Mouse (Mus musculus): Measurements from ENCODE around the gene Fam57a. TPM values are rescaled to one million over a fixed set of nuclear protein-coding genes. Genes with fewer than 3 reads are reported as not detected.
A peak's percentile ranks its signal among the peaks of the same experiment; 100 is the strongest.

Fam57a gene
- polyA plus RNA-seq, 1 experiment from 2014 or later: 24.0 TPM

DNA sequence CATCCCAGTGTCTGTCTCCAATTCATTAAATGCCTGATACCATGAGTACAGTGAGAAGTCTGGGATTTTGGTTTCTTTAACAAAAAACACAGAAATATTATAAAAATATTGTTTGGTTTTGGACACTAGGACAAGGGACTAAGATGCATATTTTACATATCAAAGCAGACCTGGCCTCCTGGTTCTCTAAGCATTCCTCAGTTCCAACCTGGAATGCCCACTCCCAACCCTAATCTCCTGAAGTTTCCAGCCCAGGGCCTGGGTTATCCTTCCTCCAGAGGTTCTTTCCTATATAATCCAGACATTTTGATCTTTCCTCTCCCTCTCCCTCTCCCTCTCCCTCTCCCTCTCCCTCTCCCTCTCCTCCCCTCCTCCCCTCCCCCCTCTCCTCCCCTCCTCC is 45.6 kb downstream of the Fam57a start:
- Histone ChIP-seq H3K36me3 (ENCODE audit: control insufficient read depth, insufficient read depth) (peaks cover 8% of the 10 kb centered on the region; the same call in 1 of the 2 replicates), H3K9ac (ENCODE audit: low read length) (no peak overlapping the region)
- no peak for ATAC-seq (replicated peaks; ENCODE audit: extremely low read depth, insufficient read depth, low FRiP score)

DNA sequence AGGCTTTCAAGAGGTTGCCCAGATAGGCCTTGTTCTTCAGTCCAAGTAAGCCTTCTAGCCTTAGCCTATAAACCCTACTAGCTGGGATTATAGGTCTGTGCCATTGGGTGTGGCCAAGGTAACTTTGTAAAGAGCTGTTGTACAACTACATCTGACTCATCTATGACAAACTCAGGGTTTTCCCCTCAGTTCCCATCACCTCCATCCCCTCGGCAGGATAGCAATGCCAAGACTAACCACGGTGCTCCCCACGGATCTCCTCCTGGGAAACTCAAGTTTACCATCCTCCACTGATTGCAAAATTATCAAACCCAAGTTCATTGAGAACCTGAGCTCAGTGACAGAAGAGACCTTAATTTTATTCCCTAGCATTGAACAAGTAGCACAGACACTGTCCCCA is 56.7 kb downstream of the Fam57a start:
- no peak overlapping the region for H3K9ac ChIP-seq (ENCODE audit: low read length)
- no peak for ATAC-seq (replicated peaks; ENCODE audit: extremely low read depth, insufficient read depth, low FRiP score)
- H3K9me3 ChIP-seq (replicated peaks; ENCODE audit: control insufficient read depth, low read length): no peaks in the 10 kb centered on the region
- 90% methylated on average over 3 of the region's 3 CpGs for WGBS
- H3K36me3 ChIP-seq (ENCODE audit: control insufficient read depth, insufficient read depth): peaks cover 29% of the 10 kb centered on the region
- H3K4me1 ChIP-seq (ENCODE audit: control insufficient read depth, insufficient read depth, low read length): no peaks in the 10 kb centered on the region
- H3K4me3 ChIP-seq (ENCODE audit: low read length): no peak overlapping the region
- no peaks in the 10 kb centered on the region for H3K27me3 ChIP-seq (ENCODE audit: control insufficient read depth, insufficient read depth, low read length)
- H3K4me2 ChIP-seq (ENCODE audit: low read depth, low read length): no peak overlapping the region
- no peak overlapping the region for H3K27ac ChIP-seq (ENCODE audit: low read length)

More for the DNA sequence above, 45.6 kb downstream of the Fam57a start:
- no peaks in the 10 kb centered on the region for H3K27me3 ChIP-seq (ENCODE audit: control insufficient read depth, insufficient read depth, low read length)
- no peak overlapping the region for H3K27ac ChIP-seq (ENCODE audit: low read length)
- no peaks in the 10 kb centered on the region for H3K4me1 ChIP-seq (ENCODE audit: control insufficient read depth, insufficient read depth, low read length)
- no peak overlapping the region for H3K4me3 ChIP-seq (ENCODE audit: low read length)
- no peaks in the 10 kb centered on the region for H3K9me3 ChIP-seq (replicated peaks; ENCODE audit: control insufficient read depth, low read length)
- no peak overlapping the region for H3K4me2 ChIP-seq (ENCODE audit: low read depth, low read length)

DNA sequence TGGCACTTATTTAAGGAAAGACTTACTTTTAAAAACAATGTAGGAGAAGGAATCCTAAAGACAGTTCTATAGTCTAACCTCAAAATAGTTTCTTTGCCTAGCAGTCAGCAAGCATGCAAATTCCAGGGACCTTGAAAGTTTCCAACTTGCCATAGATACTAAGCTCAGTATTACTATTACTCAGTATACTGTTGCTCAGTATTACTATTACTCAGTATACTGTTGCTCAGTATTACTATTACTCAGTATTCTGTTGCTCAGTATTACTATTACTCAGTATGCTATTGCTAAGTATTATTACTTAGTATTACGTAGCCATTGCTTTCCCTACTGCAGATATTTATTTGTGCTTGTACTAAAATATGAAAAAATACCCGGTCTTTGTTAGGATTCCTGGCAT is 60.3 kb downstream of the Fam57a start:
- Histone ChIP-seq H3K9ac (ENCODE audit: low read length) (no peak overlapping the region), H3K27me3 (ENCODE audit: control insufficient read depth, insufficient read depth, low read length) (no peaks in the 10 kb centered on the region), H3K4me1 (ENCODE audit: control insufficient read depth, insufficient read depth, low read length) (peaks cover 11% of the 10 kb centered on the region), H3K4me3 (ENCODE audit: low read length) (no peak overlapping the region), H3K4me2 (ENCODE audit: low read depth, low read length) (no peak overlapping the region), H3K9me3 (replicated peaks; ENCODE audit: control insufficient read depth, low read length) (no peaks in the 10 kb centered on the region), H3K36me3 (ENCODE audit: control insufficient read depth, insufficient read depth) (peaks cover 8% of the 10 kb centered on the region), H3K27ac (ENCODE audit: low read length) (no peak overlapping the region)
- no peak for ATAC-seq (replicated peaks; ENCODE audit: extremely low read depth, insufficient read depth, low FRiP score)
- WGBS: 96% methylated on average over 2 of the region's 2 CpGs

DNA sequence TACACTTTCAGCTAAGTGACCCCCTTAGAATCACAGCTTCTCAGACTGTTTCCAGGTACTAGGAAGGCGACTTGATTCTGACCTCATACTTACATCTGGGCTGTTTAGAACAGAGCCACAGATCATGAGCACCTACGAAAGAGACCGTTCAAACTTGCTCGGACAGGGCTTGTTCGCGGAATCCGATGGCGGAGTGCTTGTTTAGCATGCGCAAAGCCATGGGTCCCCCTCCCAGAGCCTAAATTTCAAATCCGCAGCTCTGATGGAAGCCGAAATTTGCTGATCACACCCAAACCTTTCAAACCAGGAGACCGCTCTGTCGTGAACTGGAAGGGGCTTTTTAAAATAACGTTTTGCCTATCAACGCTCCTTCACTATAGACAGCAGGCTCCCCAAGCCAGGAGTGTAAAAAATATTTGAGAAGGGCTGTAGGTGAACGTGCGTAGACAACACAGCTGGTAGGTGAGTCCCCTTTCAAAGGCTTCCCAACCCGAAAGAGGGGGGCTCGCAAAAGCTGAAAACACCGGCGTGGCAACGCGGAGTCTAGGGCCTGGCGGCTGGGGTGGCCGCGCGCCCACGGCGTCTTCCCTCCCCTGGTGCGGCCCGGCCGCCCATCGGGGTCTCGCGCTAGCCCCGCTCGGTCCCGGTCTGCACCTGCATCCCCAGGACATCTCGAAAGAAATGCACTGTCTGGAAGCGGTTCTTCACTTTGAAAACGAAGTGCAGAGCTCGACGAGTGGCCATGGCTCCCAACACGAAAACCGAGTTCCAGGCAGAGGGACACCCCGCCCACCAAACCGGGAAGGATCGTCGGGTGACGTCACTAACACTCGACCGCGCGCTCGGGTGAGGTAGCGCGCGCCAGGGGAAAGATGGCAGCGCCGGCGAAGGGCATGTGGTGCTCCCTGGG is 63.7 kb downstream of the Fam57a start, which contains the start of the genes Mrm3 and Glod4:
Gene Mrm3 (plus strand): TSS at position 815 of the 910 bp plus-strand sequence.
Gene Glod4 (minus strand): TSS at position 825 of the 910 bp plus-strand sequence.
- Histone ChIP-seq H3K4me1 (ENCODE audit: control insufficient read depth, insufficient read depth, low read length) (peaks cover 14% of the 10 kb centered on the region), H3K27ac (ENCODE audit: low read length) (peak within 1 kb of the TSS; percentile 77), H3K9ac (ENCODE audit: low read length) (peak within 1 kb of the TSS; percentile 88), H3K27me3 (ENCODE audit: control insufficient read depth, insufficient read depth, low read length) (no peaks in the 10 kb centered on the region), H3K4me2 (ENCODE audit: low read depth, low read length) (peak within 1 kb of the TSS; percentile 85), H3K36me3 (ENCODE audit: control insufficient read depth, insufficient read depth) (peaks cover 7% of the 10 kb centered on the region; the same call in 1 of the 2 replicates), H3K4me3 (ENCODE audit: low read length) (peak within 1 kb of the TSS; percentile 88), H3K9me3 (replicated peaks; ENCODE audit: control insufficient read depth, low read length) (no peaks in the 10 kb centered on the region)
- WGBS: under 1% methylated on average over 61 of the region's 61 CpGs
- peak; percentile 83 for ATAC-seq (replicated peaks; ENCODE audit: extremely low read depth, insufficient read depth, low FRiP score)

DNA sequence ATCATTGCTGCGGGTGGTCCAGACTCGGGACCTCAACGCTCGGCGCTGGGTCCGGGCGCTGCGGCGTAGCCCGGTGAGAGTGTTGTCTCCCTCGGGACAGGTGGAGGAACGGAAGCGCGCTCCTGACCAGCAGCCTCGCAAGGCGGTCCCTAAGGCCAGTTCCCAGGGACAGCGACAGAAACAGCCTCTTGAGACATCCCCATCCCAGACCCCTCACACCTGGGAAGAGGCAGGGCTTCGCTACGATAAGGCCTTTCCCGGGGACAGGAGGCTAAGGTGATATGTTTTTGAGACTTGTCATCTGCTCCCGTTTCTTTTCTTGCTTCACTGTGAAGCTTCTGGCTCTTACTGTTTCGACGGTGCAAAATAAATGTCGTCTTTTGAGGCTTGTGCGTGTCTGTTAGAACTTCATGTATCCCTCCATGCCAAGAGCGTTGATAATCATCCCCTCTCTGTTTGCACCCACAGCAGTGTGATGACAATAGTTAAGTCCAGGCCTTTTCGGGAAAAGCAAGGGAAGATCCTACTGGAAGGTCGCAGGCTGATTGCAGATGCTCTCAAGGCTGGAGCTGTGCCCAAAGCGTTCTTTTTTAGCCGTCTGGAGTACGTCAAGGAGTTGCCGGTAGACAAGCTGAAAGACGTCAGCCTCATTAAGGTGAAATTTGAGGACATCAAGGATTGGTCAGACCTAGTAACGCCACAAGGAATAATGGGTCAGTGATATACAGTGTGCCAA is 64.5 kb downstream of the Fam57a start:
- 1% methylated on average over 34 of the region's 34 CpGs for WGBS

DNA sequence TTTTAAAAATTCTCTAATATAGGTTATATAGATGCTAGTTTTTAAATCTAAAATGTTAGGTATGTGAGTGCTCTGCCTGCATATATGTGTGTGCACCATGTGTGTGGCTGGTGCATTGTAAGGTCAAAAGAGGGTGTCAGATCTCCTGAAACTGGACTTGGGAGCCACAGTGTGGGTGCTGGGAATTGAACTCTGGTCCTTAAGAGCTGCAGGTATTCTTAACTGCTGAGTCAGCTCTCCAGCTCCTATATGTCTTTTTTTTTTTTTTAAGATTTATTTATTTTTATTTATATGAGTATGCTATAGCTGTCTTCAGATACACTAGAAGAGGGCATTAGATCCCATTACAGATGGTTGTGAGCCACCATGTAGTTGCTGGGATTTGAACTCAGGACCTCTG is 67.0 kb downstream of the Fam57a start:
- no peak for ATAC-seq (replicated peaks; ENCODE audit: extremely low read depth, insufficient read depth, low FRiP score)
- peaks cover 19% of the 10 kb centered on the region for H3K36me3 ChIP-seq (ENCODE audit: control insufficient read depth, insufficient read depth)
- no peaks in the 10 kb centered on the region for H3K27me3 ChIP-seq (ENCODE audit: control insufficient read depth, insufficient read depth, low read length)
- H3K4me1 ChIP-seq (ENCODE audit: control insufficient read depth, insufficient read depth, low read length): peaks cover 14% of the 10 kb centered on the region
- no peak overlapping the region for H3K9ac ChIP-seq (ENCODE audit: low read length)
- no peaks in the 10 kb centered on the region for H3K9me3 ChIP-seq (replicated peaks; ENCODE audit: control insufficient read depth, low read length)
- no peak overlapping the region for H3K4me2 ChIP-seq (ENCODE audit: low read depth, low read length)
- H3K4me3 ChIP-seq (ENCODE audit: low read length): no peak overlapping the region
- no peak overlapping the region for H3K27ac ChIP-seq (ENCODE audit: low read length)

More for the DNA sequence above, 64.5 kb downstream of the Fam57a start:
- Histone ChIP-seq H3K4me3 (ENCODE audit: low read length) (peak overlapping the region; percentile 88), H3K9me3 (replicated peaks; ENCODE audit: control insufficient read depth, low read length) (no peaks in the 10 kb centered on the region), H3K4me2 (ENCODE audit: low read depth, low read length) (peak overlapping the region; percentile 85), H3K9ac (ENCODE audit: low read length) (peak overlapping the region; percentile 88), H3K27me3 (ENCODE audit: control insufficient read depth, insufficient read depth, low read length) (no peaks in the 10 kb centered on the region), H3K27ac (ENCODE audit: low read length) (peak overlapping the region; percentile 66), H3K4me1 (ENCODE audit: control insufficient read depth, insufficient read depth, low read length) (peaks cover 14% of the 10 kb centered on the region), H3K36me3 (ENCODE audit: control insufficient read depth, insufficient read depth) (peaks cover 13% of the 10 kb centered on the region)
- peak; percentile 42; the same call in 1 of the 2 replicates for ATAC-seq (replicated peaks; ENCODE audit: extremely low read depth, insufficient read depth, low FRiP score)

DNA sequence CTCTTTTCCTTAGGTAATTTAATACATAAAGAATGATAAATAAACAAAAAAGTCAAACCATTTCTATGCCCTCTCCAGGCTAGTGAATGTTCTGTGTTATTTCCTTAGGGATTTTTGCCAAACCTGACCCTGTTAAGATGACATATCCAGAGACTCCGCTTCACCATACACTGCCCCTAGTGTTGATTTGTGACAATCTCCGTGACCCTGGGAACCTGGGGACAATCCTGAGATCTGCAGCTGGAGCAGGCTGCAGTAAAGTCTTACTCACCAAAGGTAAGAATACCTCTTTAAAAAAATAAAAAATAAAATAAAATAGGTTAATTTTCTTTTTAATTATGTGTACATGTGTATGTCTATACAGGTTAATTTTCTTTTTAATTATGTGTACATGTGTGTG is 67.8 kb downstream of the Fam57a start:
- 39% methylated on average over 2 of the region's 2 CpGs for WGBS
- no peak overlapping the region for H3K4me2 ChIP-seq (ENCODE audit: low read depth, low read length)
- no peak overlapping the region for H3K27ac ChIP-seq (ENCODE audit: low read length)
- H3K9me3 ChIP-seq (replicated peaks; ENCODE audit: control insufficient read depth, low read length): no peaks in the 10 kb centered on the region
- no peaks in the 10 kb centered on the region for H3K27me3 ChIP-seq (ENCODE audit: control insufficient read depth, insufficient read depth, low read length)
- H3K4me1 ChIP-seq (ENCODE audit: control insufficient read depth, insufficient read depth, low read length): peaks cover 14% of the 10 kb centered on the region
- no peak for ATAC-seq (replicated peaks; ENCODE audit: extremely low read depth, insufficient read depth, low FRiP score)
- H3K9ac ChIP-seq (ENCODE audit: low read length): no peak overlapping the region
- peaks cover 19% of the 10 kb centered on the region for H3K36me3 ChIP-seq (ENCODE audit: control insufficient read depth, insufficient read depth)
- no peak overlapping the region for H3K4me3 ChIP-seq (ENCODE audit: low read length)

DNA sequence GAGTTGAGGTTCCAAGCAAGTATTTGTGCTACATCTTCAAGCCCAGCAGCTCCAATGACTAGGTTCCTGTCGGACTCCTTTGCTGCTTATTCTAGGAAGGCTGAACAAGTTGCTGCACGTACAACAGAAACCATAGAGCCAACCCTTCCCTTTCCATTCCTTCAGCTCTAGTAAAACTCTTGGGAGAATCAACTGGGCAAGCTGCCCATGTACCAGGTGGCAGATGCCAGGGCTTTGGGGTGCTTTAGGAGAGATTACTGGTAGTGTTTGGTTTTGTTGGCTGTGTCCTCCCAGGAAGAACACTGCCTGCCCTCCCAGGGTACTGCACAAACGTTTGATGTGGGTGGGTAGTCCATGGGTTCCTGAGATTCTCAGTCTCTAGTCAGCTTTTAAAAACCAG is 72.6 kb downstream of the Fam57a start:
- no peak overlapping the region for H3K4me3 ChIP-seq (ENCODE audit: low read length)
- no peak overlapping the region for H3K4me2 ChIP-seq (ENCODE audit: low read depth, low read length)
- H3K27ac ChIP-seq (ENCODE audit: low read length): no peak overlapping the region
- H3K9ac ChIP-seq (ENCODE audit: low read length): no peak overlapping the region
- no peaks in the 10 kb centered on the region for H3K27me3 ChIP-seq (ENCODE audit: control insufficient read depth, insufficient read depth, low read length)
- H3K4me1 ChIP-seq (ENCODE audit: control insufficient read depth, insufficient read depth, low read length): no peaks in the 10 kb centered on the region
- WGBS: 55% methylated on average over 3 of the region's 3 CpGs
- no peak for ATAC-seq (replicated peaks; ENCODE audit: extremely low read depth, insufficient read depth, low FRiP score)
- peaks cover 16% of the 10 kb centered on the region for H3K36me3 ChIP-seq (ENCODE audit: control insufficient read depth, insufficient read depth)
- no peaks in the 10 kb centered on the region for H3K9me3 ChIP-seq (replicated peaks; ENCODE audit: control insufficient read depth, low read length)

Data from heart, embryonic 16.5 days (tissue).